Comparison of ENCODE assay signal across 10 mouse cellular contexts in genomic region chr10:28593566-28594292, GRCm38 (mm10).
DNase-seq lines count a peak whose midpoint lies in the region; ATAC-seq and TF ChIP-seq lines count a peak whose summit lies in the region.
"Had no signal": no experiment of that assay in that cellular context is flagged by ENCODE, and none has a peak within 500 bp of the region (broad histone marks: within the 10 kb centered on the region; RNA-seq: fewer than 3 reads in every experiment).

No protein-coding gene starts in this region.

- TF ChIP-seq CTCF in G1E (IDR thresholded peaks at IDR 0.05; ENCODE audit: low read depth, low read length): no peak
- no peak for TF ChIP-seq CTCF in layer of hippocampus, adult 2 months (conservative IDR thresholded peaks at IDR 0.05)

- no peaks in the 10 kb centered on the region for H3K27me3 ChIP-seq in G1E (ENCODE audit: insufficient read depth, low read length)
- no peaks in the 10 kb centered on the region for H3K27me3 ChIP-seq in liver, embryonic 12.5 days (replicated peaks)
- H3K27me3 ChIP-seq in forebrain, embryonic 10.5 days (ENCODE audit: poor library complexity, severe bottlenecking): no peaks in the 10 kb centered on the region

- H3K4me3 ChIP-seq in G1E (ENCODE audit: low read depth, low read length): no peak overlapping the region
- no peak overlapping the region for H3K4me3 ChIP-seq in liver, embryonic 12.5 days
- H3K4me3 ChIP-seq in layer of hippocampus, adult 2 months: no peak overlapping the region
- H3K4me3 ChIP-seq in forebrain, embryonic 10.5 days: no peak overlapping the region

- H3K9ac ChIP-seq in liver, embryonic 12.5 days: no peak overlapping the region

- H3K9me3 ChIP-seq in G1E (replicated peaks): no peaks in the 10 kb centered on the region
- H3K9me3 ChIP-seq in liver, embryonic 12.5 days (replicated peaks): no peaks in the 10 kb centered on the region
- H3K9me3 ChIP-seq in forebrain, embryonic 10.5 days: no peaks in the 10 kb centered on the region

- no peak overlapping the region for H3K4me2 ChIP-seq in liver, embryonic 12.5 days
- H3K4me2 ChIP-seq: midbrain, embryonic 11.5 days had no signal

- H3K27ac ChIP-seq in liver, embryonic 12.5 days: no peak overlapping the region; the same call in 1 of the 2 replicates
- H3K27ac ChIP-seq in layer of hippocampus, adult 2 months: no peak overlapping the region
- H3K27ac ChIP-seq in forebrain, embryonic 10.5 days: no peak overlapping the region

- peak; percentile 76 for DNase-seq in CD4-positive, CD25-positive, alpha-beta regulatory T cell, adult 2 months (ENCODE audit: low read depth, low spot score)
- DNase-seq in G1E (ENCODE audit: low spot score) (no peak), MN1 (ENCODE audit: low spot score) (no peak)
- no peak for DNase-seq in layer of hippocampus, adult 2 months (ENCODE audit: low spot score in 2 of 2)
- DNase-seq in forebrain, embryonic 10.5 days (ENCODE audit: extremely low spot score, low spot score): no peak
- DNase-seq: adrenal gland, postnatal 14 days had no signal

- ATAC-seq in G1E (ENCODE audit: extremely low read depth, insufficient number of reproducible peaks, low FRiP score, poor library complexity, severe bottlenecking): peak; percentile 64
- peak; percentile 31; the same call in 1 of the 2 replicates for ATAC-seq in liver, embryonic 12.5 days
- ATAC-seq in neutrophil, adult 5-6 weeks (ENCODE audit: extremely low read depth, insufficient number of reproducible peaks, low FRiP score, poor library complexity, severe bottlenecking): peak; percentile 74
- ATAC-seq: intestine, postnatal 0 days had no signal

- no peaks in the 10 kb centered on the region for H3K36me3 ChIP-seq in G1E (replicated peaks)
- no peaks in the 10 kb centered on the region for H3K36me3 ChIP-seq in liver, embryonic 12.5 days
- H3K36me3 ChIP-seq in forebrain, embryonic 10.5 days (replicated peaks): peaks cover 12% of the 10 kb centered on the region; the same call in 1 of the 2 replicates

- H3K4me1 ChIP-seq in G1E (ENCODE audit: insufficient read depth, low read depth, low read length): peaks cover 42% of the 10 kb centered on the region
- H3K4me1 ChIP-seq in liver, embryonic 12.5 days: peaks cover 22% of the 10 kb centered on the region
- no peaks in the 10 kb centered on the region for H3K4me1 ChIP-seq in forebrain, embryonic 10.5 days

- 22% methylated on average over 3 of the region's 4 CpGs for WGBS in liver, embryonic 12.5 days (ENCODE audit: insufficient replicate concordance)
- WGBS in forebrain, embryonic 10.5 days: 73% methylated on average over 3 of the region's 4 CpGs
